Mouse (Mus musculus) left cerebral cortex, adult 18-20 months (tissue): ENCODE measurements around the gene Gm49380. TPM values are rescaled to one million over a fixed set of nuclear protein-coding genes. Genes with fewer than 3 reads are reported as not detected.
A peak's percentile ranks its signal among the peaks of the same experiment; 100 is the strongest.

Experiments used
- DNase-seq, 2 experiments: peaks; one replicate each; pipeline ENCODE4 v3.0.0; 2021 to 2022; ENCODE audit warnings: low spot score in 2 of 2, mixed read lengths in 1 of 2
- total RNA-seq, 2 experiments: library from RNA; stranded (reverse); gene quantifications; 2 replicates each; pipeline ENCODE4 v1.2.3; 2021

Gene Gm49380
- total RNA-seq, 2 experiments from 2014 or later = 0.14 to 0.42 TPM

DNA sequence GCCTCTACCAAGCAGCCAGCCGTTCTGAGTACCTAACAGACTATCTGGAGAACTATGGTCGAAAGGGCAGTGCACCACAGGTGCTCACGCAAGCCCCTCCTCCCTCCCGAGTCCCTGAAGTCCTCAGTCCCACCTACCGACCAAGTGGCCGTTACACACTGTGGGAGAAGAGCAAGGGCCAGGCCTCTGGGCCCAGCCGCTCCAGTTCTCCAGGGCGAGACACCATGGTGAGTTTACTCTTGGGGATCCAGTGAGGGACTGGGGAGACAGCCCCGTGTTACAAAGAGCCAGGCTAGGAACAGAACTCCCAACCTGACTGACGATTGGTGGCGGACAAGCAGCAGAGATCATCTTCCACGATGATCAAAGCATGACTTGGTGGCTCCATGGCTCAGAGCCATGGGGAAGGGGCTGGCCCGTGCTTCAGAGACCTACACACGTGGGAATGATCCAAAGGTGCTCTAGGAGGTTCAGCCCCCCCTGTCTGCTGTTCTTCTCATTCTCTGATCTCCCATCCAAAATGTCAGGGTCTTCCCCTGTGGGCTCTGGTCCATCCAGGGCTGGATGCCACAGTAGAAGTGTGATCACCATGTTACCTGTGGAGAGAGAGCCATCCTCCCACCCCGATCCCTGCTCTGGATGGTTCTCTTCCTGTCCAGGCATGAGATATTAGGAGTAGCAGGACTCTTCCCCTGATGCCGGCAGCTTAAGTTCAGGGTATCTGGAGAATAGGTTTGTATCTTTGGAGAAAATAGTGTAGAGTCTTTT, 37.1 kb downstream of the Gm49380 start:
- DNase-seq = no peak

DNA sequence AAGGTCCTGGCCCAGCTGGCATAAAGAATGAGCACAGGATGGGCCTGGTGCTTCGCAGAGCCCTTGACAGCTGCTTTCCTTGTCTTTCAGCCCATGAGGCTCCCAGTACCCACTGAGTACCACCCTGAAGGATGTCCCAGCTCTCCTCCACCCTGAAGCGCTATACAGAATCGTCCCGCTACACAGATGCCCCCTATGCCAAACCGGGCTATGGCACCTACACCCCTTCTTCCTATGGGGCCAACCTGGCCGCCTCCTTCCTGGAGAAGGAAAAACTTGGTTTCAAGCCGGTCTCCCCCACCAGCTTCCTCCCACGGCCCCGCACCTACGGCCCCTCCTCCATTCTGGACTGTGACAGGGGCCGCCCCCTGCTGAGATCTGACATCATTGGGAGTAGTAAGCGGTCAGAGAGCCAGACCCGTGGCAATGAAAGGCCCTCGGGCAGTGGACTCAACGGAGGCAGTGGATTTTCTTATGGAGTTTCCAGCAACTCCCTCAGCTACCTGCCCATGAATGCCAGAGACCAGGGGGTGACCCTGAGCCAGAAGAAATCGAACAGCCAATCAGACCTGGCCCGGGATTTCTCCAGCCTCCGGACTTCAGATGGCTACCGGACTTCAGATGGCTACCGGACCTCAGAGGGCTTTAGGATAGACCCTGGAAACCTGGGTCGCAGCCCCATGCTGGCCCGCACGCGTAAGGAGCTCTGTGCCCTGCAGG, 37.9 kb downstream of the Gm49380 start:
- peak in 1 of 2 experiments; percentile 1 for DNase-seq

DNA sequence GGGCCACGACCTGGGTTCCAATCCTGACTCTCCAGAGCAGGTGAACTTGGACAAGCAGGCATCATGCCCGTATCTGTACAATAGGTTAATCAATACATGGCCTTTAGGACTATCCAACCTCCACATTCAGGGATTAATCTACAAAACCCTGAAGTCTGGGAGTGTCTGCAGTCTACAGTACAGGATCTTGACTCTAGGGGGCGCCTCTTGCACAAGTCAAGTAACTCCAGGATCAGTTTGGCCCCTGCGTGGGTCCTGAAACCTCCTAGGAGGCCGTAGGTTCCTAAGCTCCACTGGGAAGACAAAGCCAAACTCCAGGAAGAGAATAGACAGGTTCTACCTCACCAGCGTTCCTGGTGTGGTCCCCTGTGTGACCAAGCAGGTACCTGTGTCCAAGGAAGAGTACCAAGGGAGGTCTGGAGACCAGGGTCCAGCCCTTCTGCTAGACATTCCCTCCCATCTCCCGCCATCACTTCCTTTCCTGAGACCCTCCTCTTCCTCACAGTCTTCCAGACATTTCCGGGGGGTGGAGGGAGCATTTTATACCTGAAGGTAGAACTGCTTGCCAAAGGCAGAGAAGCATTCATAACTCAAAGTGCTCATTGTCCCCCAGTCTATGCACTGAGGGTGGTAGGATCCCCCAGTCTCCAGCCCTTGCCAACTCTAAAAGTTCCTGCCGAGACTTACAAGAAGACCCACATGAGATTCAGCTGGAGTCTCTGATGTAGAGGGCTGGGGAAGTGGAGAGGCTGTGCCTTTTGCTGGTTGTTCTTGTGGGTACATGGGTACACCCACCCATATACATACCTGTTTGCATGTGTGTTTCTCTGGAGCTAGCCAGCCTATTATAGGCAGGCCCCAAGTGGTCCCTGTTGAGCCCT, 38.7 kb downstream of the Gm49380 start:
- DNase-seq = peak in 1 of 2 experiments; percentile 32

DNA sequence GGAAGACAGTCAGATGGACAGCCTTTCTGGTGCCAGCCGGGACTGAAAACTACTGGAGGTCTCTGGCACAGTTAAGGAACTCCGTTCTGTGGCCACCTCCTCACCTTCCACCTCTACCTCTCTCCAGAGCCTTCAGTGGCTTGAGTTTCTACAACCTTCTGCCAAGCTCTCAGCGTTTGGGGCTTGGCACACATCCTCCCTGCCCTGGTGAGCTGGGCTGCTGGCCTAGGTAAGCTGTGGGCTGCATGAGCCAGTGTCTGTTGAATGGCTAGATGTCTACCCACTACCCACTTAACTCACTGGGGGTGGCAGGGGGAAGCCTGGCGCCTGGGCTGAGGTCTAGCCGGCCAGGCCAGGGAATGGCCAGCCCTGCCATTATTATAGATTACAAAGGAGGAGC, 40.2 kb downstream of the Gm49380 start:
- DNase-seq = peak in 1 of 2 experiments; percentile 2

DNA sequence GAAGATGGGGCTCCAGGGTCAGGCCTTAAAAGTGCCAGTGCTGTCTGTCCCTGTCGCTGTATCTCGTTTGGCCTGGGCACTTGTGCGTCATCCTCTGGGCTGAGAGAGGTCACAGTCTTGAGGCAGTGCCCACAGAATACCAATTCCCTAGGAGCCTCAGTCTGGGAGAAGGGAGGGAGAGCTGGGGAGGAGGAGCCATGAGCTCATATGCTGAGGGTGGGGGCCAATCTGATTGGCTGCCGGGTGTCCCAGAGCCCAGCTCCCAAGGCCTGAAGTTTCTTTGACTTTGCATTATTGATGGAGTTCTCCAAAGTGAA, 40.7 kb downstream of the Gm49380 start:
- DNase-seq = peak in 1 of 2 experiments; percentile 11

DNA sequence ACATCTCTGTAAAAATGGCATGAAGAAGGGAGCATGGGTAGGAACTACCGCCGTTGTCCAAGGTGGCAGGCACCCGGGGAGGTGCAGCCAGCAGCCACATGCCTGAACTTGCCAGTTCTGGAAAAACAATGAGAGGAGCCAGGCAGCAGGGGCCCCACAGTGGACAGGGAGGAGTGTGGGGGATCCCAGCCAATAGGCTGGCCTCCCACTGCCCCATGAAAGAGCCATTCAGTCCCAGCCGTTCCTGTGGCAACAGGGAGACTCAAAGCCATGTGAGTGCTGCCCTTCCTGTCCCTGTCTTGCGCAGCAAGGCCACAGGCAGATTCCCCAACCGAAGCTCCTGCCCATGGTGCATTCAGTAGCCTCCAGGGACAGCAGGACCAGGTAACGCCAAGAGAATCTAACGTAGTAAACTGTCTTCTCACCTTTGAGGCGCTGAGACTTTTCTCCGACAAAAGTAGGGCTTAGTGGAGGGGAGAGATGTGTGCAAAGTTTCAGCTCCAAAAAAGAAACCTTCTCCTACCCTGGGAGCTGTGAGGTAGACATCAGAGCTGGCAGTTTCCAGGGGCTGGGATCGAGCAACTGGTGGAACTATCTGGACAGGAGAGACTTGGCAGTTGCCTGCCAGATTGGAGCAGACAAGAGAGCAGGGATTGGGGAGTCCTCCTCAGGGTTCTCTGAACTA, 41.2 kb downstream of the Gm49380 start:
- DNase-seq = peak in 1 of 2 experiments; percentile 25

DNA sequence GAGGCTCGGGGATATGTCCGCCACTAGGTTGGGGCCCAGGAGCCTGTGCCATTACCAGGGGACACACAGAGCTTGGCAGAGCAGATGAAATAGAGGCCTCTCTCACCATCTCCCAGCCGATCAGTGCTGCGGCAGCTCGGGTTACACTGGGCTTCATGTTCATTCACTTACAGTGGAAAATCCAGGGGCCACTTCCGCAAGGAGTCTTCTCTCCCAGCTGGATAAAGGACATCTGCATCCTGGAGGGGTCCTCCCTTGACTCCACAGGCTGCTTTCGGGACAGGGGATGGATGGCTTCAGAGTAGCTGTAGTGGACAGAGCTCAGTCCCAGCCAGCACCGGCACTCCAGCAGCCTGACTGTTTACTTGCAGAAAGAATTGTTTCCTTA, 42.5 kb downstream of the Gm49380 start:
- peak in 1 of 2 experiments; percentile 1 for DNase-seq

DNA sequence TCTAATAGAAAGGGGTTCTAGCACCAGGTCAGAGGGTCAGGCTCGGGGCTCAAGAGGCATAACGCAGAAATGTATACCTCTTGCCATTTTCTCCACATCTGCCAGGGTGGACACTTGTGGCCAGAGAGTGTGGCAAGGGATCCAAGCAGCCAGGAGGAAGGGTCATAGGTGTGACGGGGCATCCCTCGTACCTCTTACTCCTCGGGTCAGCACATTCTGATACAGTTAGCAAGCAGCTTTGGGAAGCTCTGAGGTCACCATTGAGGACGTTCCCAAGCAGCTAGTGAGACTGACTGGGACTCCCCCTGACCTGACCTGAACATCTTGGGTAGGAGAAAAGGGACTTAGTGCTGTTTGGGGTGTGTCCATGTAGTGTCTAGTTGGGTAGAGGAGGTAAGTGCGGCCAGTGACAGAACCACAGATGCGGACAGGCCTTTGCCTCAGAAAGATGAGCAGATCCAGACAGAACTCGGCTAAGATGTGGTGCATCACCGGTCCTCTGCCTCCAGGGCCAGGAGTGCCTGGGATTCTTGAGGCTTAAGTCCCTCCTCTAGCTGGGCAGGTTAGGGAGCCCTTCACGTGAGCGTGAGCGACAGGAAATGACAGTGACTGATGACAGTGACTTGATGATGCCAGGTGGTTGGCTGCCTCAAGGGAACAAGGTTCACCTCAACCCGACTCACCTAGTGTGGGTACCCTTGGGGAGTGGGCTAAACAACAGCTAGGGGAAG, 43.0 kb downstream of the Gm49380 start:
- DNase-seq = no peak

DNA sequence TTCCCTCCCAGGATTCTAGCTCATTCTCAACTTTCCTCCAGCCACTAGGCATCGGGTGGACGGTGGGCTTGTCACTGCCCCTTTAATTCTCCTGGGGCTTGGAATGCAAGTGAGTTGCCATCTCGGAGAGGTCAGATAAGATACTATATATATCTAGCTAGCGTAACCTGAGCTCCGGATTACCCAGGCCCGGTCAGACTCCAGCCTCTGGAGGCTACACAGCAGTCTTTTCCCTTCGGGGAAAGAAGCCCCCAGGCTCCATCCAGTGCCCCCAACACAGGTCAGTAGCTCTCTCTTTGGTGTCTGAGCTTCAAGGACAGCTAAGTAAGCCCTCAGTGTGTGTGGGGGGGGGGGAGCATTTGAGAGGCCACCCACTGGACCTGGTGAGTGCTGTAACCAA, 44.0 kb downstream of the Gm49380 start:
- DNase-seq = no peak

DNA sequence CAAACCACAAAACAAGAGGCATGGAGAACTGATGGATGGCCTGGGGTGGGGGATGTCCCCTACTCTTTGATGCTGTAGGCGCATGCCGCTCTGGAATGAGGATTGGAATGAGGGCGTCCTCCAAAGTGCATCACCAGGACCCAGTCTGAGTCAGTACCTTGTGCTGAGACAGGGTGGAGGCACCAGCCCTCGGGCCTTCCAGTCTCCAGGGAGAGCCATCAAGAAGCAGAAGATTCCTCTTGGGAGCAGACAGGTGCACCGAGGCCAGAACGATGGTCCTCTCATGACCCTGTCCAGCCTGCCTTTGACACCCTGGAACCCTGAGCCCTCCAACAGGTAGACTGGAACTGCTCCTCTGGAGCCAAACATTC, 45.4 kb downstream of the Gm49380 start:
- peak in 1 of 2 experiments; percentile 5 for DNase-seq

DNA sequence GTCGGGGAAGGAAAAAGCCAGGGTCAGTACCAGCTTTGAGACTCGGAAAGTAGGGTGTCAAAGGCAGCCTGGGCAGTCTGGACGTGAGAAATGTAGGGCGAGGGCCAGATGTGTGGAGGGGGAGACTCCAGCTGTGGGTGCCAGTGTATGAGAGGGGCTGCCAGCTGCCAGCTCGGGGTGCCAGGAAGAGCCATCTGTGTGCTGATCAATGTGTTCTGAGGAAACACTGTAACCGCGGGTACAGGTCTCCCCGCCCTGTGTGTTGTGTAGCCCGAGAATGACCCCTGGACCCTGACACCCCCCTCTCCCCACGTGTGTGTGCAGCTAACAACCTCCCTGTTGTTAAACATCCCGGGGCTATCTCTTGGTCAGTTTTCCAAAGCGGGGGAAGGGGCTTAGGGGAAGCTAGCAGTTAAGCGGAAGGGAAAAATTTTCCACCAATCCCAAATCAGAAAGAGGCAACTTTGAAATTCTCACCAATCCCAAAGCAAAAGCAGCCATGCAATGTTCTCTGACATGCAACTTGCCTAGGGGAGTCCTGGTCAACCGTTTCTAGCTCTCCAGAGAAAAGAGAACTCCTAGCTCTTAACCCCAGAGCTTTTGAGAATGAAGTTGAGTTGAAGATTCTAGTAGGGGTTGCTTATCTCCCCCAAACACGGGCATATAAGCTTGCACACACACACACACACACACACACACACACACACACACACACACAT, 45.9 kb downstream of the Gm49380 start:
- no peak for DNase-seq

DNA sequence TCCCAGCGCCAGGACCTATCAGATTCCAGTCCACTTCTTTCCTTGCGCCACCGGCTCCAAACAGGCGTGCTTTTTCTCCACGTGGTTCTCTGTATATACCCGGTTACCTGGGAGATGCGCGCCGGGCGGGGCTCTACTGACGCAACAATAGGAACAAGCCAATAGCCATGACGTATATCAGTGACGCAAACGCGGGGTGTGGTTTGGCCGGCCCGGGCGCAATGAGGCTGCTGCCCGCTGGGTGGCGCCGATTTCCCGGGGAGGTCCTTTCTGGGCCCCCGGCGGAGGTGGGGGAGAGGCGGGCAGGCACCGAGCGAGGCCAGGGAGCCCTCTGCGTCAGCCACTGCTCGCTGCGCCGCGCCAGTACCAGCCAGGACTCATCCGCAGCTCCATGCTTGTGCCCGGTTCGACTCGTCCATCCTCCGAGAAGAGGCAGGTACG, 46.5 kb downstream of the Gm49380 start, which contains the start of gene Usp2:
Usp2 (plus strand) TSS at position 237 of the 441 bp plus-strand sequence.
- peak; percentile 100 for DNase-seq

DNA sequence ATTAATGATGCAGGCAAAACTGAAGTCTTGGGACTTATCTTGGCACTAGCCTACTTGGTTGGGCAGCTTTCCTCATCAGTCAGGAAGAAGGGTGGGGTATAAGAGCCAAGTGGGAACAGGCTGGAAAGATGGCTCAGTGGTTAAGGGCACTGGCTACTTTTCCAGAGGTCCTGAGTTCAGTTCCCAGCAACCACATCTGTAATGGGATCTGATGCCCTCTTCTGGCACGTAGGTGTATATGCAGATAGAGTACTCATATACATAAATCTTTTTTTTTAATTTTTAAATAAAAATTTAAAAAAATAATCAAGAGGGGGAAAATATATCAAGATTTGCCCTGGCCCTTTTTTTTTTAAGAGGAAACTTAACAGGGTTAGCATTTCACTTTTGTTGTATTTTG, 48.1 kb downstream of the Gm49380 start:
- DNase-seq = no peak

DNA sequence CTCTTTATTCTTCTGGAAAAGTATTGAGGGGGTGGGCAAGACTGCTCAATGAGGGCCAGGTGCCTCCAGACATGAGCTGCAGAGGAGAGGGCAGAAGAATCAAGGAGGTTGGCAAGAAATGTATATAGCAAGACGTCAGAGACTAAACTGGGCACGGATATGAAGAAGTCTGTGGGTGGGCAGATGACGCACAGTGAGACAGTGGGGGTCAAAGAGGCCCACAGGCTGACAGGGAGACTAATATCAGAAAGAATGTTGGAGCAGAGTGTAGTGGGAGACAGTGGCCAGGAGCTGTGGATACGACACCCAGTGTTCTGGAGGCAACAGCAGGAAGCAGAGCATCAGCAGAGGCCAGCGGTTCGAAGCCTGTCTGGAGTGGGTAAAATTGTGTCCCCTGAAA, 54.7 kb downstream of the Gm49380 start:
- DNase-seq = no peak

DNA sequence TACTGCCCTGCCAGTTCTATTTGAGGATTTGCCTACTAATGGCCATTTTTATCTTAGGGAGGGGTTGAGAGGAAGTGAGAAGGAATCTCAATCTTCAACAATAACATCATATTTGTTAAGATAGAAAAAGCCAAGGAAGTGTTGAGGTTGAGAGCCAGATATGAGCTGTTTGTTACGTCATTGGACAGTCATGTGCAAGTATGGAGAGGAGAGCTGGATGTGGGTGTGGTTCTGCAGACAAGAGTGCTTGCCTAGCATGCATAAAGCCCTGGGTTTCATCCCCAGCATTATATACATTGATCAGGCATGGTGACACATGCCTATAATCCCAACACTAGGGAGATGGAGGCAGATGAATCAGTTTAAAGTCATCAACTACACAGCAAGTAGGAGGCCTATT, 59.4 kb downstream of the Gm49380 start:
- no peak for DNase-seq

DNA sequence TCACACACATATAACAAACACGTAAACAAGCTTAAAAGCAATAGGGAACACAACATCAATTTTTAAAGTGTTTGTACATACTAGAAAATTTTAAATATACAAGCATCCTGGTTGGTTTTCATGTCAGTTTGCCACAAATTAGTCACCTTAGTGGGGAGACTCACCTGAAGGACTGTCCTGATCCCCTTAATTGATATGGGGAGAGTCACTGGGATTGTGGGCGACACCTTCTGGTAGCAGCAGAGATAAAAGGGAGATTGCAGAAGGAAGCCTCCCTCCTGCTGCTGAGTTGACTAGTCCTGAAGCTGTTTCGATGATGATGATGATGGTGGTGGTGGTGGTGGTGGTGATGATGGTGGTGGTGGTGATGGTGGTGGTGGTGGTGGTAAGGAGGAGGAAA, 60.4 kb downstream of the Gm49380 start:
- no peak for DNase-seq

DNA sequence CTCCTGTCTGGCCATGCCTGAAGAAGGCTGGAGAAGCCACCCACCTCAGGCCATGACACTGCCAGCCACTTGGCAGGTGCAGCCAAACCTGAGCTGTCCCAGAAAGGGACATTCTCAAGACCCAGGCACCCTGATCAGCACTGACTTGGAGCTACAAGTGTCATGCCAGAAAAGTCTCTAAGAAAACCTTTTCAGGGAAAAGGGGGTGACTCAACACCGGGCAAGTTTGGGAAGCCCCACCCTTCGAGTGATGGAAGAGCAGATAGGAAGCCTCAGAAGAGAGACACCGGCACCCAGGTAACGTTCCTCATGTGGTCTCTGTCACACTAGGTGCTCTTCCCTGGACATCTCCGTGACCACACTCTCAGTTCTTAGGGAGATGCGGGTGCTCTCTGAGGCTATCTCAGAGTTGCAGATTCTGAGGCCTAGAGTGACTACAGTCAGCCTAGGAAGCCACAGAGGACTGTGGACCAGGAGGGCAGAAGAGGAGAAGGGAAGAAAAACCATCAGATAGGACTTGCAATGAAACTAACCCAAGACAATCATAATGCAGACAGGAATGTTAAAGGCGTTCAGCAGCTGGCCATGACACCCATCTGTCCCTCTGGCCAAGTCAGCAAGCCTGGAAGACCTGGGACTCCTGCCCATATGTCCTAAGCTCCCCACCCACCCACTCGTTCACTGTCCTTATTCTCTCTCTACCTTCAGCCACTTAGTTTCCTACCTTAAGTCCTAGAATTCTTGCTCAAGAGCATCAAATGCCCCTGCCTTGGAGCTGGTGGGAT, 63.7 kb downstream of the Gm49380 start:
- no peak for DNase-seq

DNA sequence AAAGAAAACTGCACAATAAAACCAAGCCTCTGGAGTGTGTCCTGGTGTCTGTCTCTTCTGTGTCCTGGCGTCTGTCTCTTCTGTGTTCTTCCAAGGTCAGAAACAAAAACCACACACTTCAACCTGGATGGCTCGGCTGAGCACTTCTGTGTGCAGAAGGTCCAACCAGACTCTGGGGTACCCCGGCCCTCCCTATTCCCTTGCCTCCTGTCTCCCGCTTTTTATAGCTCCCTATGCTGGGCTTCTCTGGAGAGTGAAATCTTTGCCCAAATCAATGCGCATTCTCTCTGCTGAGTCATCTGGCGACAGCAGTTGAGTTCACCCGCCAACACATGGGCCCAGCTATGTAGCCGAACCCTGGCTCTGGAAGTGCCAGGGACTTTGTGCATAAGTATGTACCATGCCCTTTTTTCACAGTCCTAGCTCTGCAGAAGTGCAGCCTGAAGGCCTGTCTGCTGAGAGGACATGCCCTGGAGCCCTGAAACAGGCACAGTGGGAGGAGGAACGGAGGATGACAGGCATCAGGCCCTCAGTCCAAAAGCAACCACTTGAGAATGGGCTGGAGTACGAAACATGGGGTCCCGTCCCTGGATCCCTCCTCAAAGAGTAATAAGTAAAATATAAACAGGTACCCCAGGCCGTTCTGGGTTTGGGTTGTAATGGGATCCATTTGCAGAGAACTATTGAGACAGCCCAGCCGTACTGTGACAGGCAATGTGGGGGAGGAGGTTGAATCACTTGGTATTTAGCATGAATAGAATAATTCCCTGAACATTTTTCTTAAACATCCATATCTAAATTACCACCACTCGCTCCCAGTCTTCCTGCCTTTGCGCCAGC, 64.5 kb downstream of the Gm49380 start:
- DNase-seq = peak; percentile 62 to 70
